Mouse (Mus musculus): ENCODE measurements around the gene Pde8b. TPM values are rescaled to one million over a fixed set of nuclear protein-coding genes. Genes with fewer than 3 reads are reported as not detected.

The Pde8b gene
- polyA plus RNA-seq, 1 experiment from 2014 or later, result 3.1 TPM

- ATAC-seq (ENCODE audit: low FRiP score) (no peak), DNase-seq (ENCODE audit: low spot score) (no peak)
- H3K9ac ChIP-seq (ENCODE audit: low read depth, low read length), result no peak overlapping the region
- no peaks in the 10 kb centered on the region for H3K36me3 ChIP-seq (ENCODE audit: control insufficient read depth, insufficient read depth, low read length)
- H3K27ac ChIP-seq (ENCODE audit: low read depth, low read length), result no peak overlapping the region
- no peaks in the 10 kb centered on the region for H3K9me3 ChIP-seq (ENCODE audit: control insufficient read depth, low read length)
- no peaks in the 10 kb centered on the region for H3K27me3 ChIP-seq (ENCODE audit: control insufficient read depth, insufficient read depth, low read length)
- no peaks in the 10 kb centered on the region for H3K4me1 ChIP-seq (replicated peaks; ENCODE audit: control insufficient read depth, insufficient read depth, low read length)
- 79% methylated on average over 10 of the region's 10 CpGs for WGBS
- no peak overlapping the region for H3K4me2 ChIP-seq (replicated peaks; ENCODE audit: low read depth, low read length)
- no peak overlapping the region for H3K4me3 ChIP-seq (ENCODE audit: low read depth, low read length)
Observed at GRCm38 (mm10) chr13:95095860-95096259, 154.3 kb downstream of the Pde8b start.

- Histone ChIP-seq H3K4me3 (ENCODE audit: low read depth, low read length) (no peak overlapping the region), H3K36me3 (ENCODE audit: control insufficient read depth, insufficient read depth, low read length) (no peaks in the 10 kb centered on the region), H3K9me3 (ENCODE audit: control insufficient read depth, low read length) (no peaks in the 10 kb centered on the region), H3K4me1 (replicated peaks; ENCODE audit: control insufficient read depth, insufficient read depth, low read length) (no peaks in the 10 kb centered on the region), H3K9ac (ENCODE audit: low read depth, low read length) (no peak overlapping the region), H3K4me2 (replicated peaks; ENCODE audit: low read depth, low read length) (no peak overlapping the region), H3K27ac (ENCODE audit: low read depth, low read length) (no peak overlapping the region), H3K27me3 (ENCODE audit: control insufficient read depth, insufficient read depth, low read length) (no peaks in the 10 kb centered on the region)
- no peak for ATAC-seq (ENCODE audit: low FRiP score)
- whole genome bisulfite sequencing, result 88% methylated on average over 14 of the region's 14 CpGs
- no peak for DNase-seq (ENCODE audit: low spot score)
Observed at GRCm38 (mm10) chr13:95091546-95092445, 158.3 kb downstream of the Pde8b start.

- DNase-seq (ENCODE audit: low spot score) (no peak), ATAC-seq (ENCODE audit: low FRiP score) (no peak)
- H3K27me3 ChIP-seq (ENCODE audit: control insufficient read depth, insufficient read depth, low read length), result no peaks in the 10 kb centered on the region
- no peaks in the 10 kb centered on the region for H3K9me3 ChIP-seq (ENCODE audit: control insufficient read depth, low read length)
- H3K9ac ChIP-seq (ENCODE audit: low read depth, low read length), result no peak overlapping the region
- no peak overlapping the region for H3K27ac ChIP-seq (ENCODE audit: low read depth, low read length)
- no peaks in the 10 kb centered on the region for H3K36me3 ChIP-seq (ENCODE audit: control insufficient read depth, insufficient read depth, low read length)
- no peak overlapping the region for H3K4me3 ChIP-seq (ENCODE audit: low read depth, low read length)
- H3K4me2 ChIP-seq (replicated peaks; ENCODE audit: low read depth, low read length), result no peak overlapping the region
- H3K4me1 ChIP-seq (replicated peaks; ENCODE audit: control insufficient read depth, insufficient read depth, low read length), result no peaks in the 10 kb centered on the region
- 79% methylated on average over 8 of the region's 8 CpGs for WGBS
Observed at GRCm38 (mm10) chr13:95087358-95087787, 162.8 kb downstream of the Pde8b start.

- Histone ChIP-seq H3K4me2 (replicated peaks; ENCODE audit: low read depth, low read length) (no peak overlapping the region), H3K9ac (ENCODE audit: low read depth, low read length) (no peak overlapping the region), H3K27ac (ENCODE audit: low read depth, low read length) (no peak overlapping the region), H3K9me3 (ENCODE audit: control insufficient read depth, low read length) (no peaks in the 10 kb centered on the region), H3K4me1 (replicated peaks; ENCODE audit: control insufficient read depth, insufficient read depth, low read length) (no peaks in the 10 kb centered on the region), H3K36me3 (ENCODE audit: control insufficient read depth, insufficient read depth, low read length) (no peaks in the 10 kb centered on the region), H3K27me3 (ENCODE audit: control insufficient read depth, insufficient read depth, low read length) (no peaks in the 10 kb centered on the region), H3K4me3 (ENCODE audit: low read depth, low read length) (no peak overlapping the region)
- no peak for ATAC-seq (ENCODE audit: low FRiP score)
- DNase-seq (ENCODE audit: low spot score), result no peak
- 88% methylated on average over 5 of the region's 5 CpGs for WGBS
Observed at GRCm38 (mm10) chr13:95086033-95086432, 164.1 kb downstream of the Pde8b start.

- Histone ChIP-seq H3K4me3 (ENCODE audit: low read depth, low read length) (no peak overlapping the region), H3K4me2 (replicated peaks; ENCODE audit: low read depth, low read length) (no peak overlapping the region), H3K27me3 (ENCODE audit: control insufficient read depth, insufficient read depth, low read length) (no peaks in the 10 kb centered on the region), H3K9me3 (ENCODE audit: control insufficient read depth, low read length) (no peaks in the 10 kb centered on the region), H3K9ac (ENCODE audit: low read depth, low read length) (no peak overlapping the region), H3K36me3 (ENCODE audit: control insufficient read depth, insufficient read depth, low read length) (no peaks in the 10 kb centered on the region), H3K4me1 (replicated peaks; ENCODE audit: control insufficient read depth, insufficient read depth, low read length) (no peaks in the 10 kb centered on the region), H3K27ac (ENCODE audit: low read depth, low read length) (no peak overlapping the region)
- DNase-seq (ENCODE audit: low spot score) (no peak), ATAC-seq (ENCODE audit: low FRiP score) (no peak)
- 89% methylated on average over 3 of the region's 3 CpGs for WGBS
Observed at GRCm38 (mm10) chr13:95082611-95083010, 167.5 kb downstream of the Pde8b start.

GRCm38 (mm10) chr13:95081082-95081481 lies 169.1 kb downstream of the Pde8b start:
- ATAC-seq (ENCODE audit: low FRiP score) (no peak), DNase-seq (ENCODE audit: low spot score) (no peak)
- no peaks in the 10 kb centered on the region for H3K9me3 ChIP-seq (ENCODE audit: control insufficient read depth, low read length)
- H3K4me1 ChIP-seq (replicated peaks; ENCODE audit: control insufficient read depth, insufficient read depth, low read length), result no peaks in the 10 kb centered on the region
- H3K4me2 ChIP-seq (replicated peaks; ENCODE audit: low read depth, low read length), result no peak overlapping the region
- no peak overlapping the region for H3K27ac ChIP-seq (ENCODE audit: low read depth, low read length)
- no peak overlapping the region for H3K9ac ChIP-seq (ENCODE audit: low read depth, low read length)
- H3K4me3 ChIP-seq (ENCODE audit: low read depth, low read length), result no peak overlapping the region
- no peaks in the 10 kb centered on the region for H3K27me3 ChIP-seq (ENCODE audit: control insufficient read depth, insufficient read depth, low read length)
- H3K36me3 ChIP-seq (ENCODE audit: control insufficient read depth, insufficient read depth, low read length), result no peaks in the 10 kb centered on the region
- WGBS, result 87% methylated on average over 7 of the region's 7 CpGs

GRCm38 (mm10) chr13:95078492-95078891 lies 171.6 kb downstream of the Pde8b start:
- no peak overlapping the region for H3K9ac ChIP-seq (ENCODE audit: low read depth, low read length)
- H3K27ac ChIP-seq (ENCODE audit: low read depth, low read length), result no peak overlapping the region
- H3K36me3 ChIP-seq (ENCODE audit: control insufficient read depth, insufficient read depth, low read length), result no peaks in the 10 kb centered on the region
- H3K9me3 ChIP-seq (ENCODE audit: control insufficient read depth, low read length), result no peaks in the 10 kb centered on the region
- H3K4me1 ChIP-seq (replicated peaks; ENCODE audit: control insufficient read depth, insufficient read depth, low read length), result no peaks in the 10 kb centered on the region
- no peak for ATAC-seq (ENCODE audit: low FRiP score)
- no peak for DNase-seq (ENCODE audit: low spot score)
- WGBS, result 61% methylated on average over 6 of the region's 6 CpGs
- no peak overlapping the region for H3K4me2 ChIP-seq (replicated peaks; ENCODE audit: low read depth, low read length)
- H3K27me3 ChIP-seq (ENCODE audit: control insufficient read depth, insufficient read depth, low read length), result no peaks in the 10 kb centered on the region
- H3K4me3 ChIP-seq (ENCODE audit: low read depth, low read length), result no peak overlapping the region

GRCm38 (mm10) chr13:95077688-95078087 lies 172.4 kb downstream of the Pde8b start:
- Histone ChIP-seq H3K4me2 (replicated peaks; ENCODE audit: low read depth, low read length) (no peak overlapping the region), H3K4me1 (replicated peaks; ENCODE audit: control insufficient read depth, insufficient read depth, low read length) (no peaks in the 10 kb centered on the region), H3K4me3 (ENCODE audit: low read depth, low read length) (no peak overlapping the region), H3K9ac (ENCODE audit: low read depth, low read length) (no peak overlapping the region), H3K27me3 (ENCODE audit: control insufficient read depth, insufficient read depth, low read length) (no peaks in the 10 kb centered on the region), H3K9me3 (ENCODE audit: control insufficient read depth, low read length) (no peaks in the 10 kb centered on the region), H3K27ac (ENCODE audit: low read depth, low read length) (no peak overlapping the region), H3K36me3 (ENCODE audit: control insufficient read depth, insufficient read depth, low read length) (no peaks in the 10 kb centered on the region)
- DNase-seq (ENCODE audit: low spot score), result no peak
- WGBS, result 80% methylated on average over 3 of the region's 3 CpGs
- no peak for ATAC-seq (ENCODE audit: low FRiP score)

- 78% methylated on average over 2 of the region's 2 CpGs for WGBS
- H3K9me3 ChIP-seq (ENCODE audit: control insufficient read depth, low read length), result no peaks in the 10 kb centered on the region
- no peak for DNase-seq (ENCODE audit: low spot score)
Observed at GRCm38 (mm10) chr13:95076142-95076541, 174.0 kb downstream of the Pde8b start.

More at GRCm38 (mm10) chr13:95076142-95076541, 174.0 kb downstream of the Pde8b start:
- H3K36me3 ChIP-seq (ENCODE audit: control insufficient read depth, insufficient read depth, low read length), result no peaks in the 10 kb centered on the region
- ATAC-seq (ENCODE audit: low FRiP score), result no peak
- no peaks in the 10 kb centered on the region for H3K4me1 ChIP-seq (replicated peaks; ENCODE audit: control insufficient read depth, insufficient read depth, low read length)
- H3K9ac ChIP-seq (ENCODE audit: low read depth, low read length), result no peak overlapping the region
- no peak overlapping the region for H3K4me3 ChIP-seq (ENCODE audit: low read depth, low read length)
- H3K4me2 ChIP-seq (replicated peaks; ENCODE audit: low read depth, low read length), result no peak overlapping the region
- H3K27ac ChIP-seq (ENCODE audit: low read depth, low read length), result no peak overlapping the region
- H3K27me3 ChIP-seq (ENCODE audit: control insufficient read depth, insufficient read depth, low read length), result no peaks in the 10 kb centered on the region
